Mouse (Mus musculus): Measurements from ENCODE around the gene Cyp4v3.

DNA sequence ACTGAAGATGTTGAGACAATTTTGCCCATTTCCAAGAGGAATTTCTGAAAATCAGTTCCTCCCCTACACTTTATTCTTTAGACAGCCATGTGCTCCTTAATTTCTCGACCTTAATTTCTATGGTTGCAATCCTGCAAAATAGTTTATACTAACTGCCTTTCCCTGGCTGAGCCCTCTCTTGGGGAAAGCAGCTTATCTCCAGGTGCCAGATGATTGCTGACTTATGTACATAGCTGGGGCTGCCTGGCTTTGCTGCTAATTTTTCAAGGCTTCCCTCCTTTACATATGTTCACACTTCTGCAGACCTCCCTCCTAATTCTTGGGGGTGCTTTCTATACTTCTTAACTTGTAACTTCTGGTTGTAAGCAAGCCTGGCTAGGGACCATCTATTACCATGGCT lies 12.1 kb downstream of the Cyp4v3 start:
- TF ChIP-seq CTCF (IDR thresholded peaks at IDR 0.05) (no peak), EP300 (IDR thresholded peaks at IDR 0.05) (no peak)
